Mouse (Mus musculus) induced T-regulatory cell, adult 2 months (primary cell): ENCODE measurements at regions not wholly inside any gene's neighbourhood (a gene's known extent, or its start where the extent isn't known, plus 50 kb on each side); places are given as distances from the start of the nearest gene placed in this dataset.

Experiments used
- DNase-seq: peaks from one replicate; pipeline ENCODE4 v3.0.0-alpha.2; 2012; ENCODE audit warnings: low read depth

DNA sequence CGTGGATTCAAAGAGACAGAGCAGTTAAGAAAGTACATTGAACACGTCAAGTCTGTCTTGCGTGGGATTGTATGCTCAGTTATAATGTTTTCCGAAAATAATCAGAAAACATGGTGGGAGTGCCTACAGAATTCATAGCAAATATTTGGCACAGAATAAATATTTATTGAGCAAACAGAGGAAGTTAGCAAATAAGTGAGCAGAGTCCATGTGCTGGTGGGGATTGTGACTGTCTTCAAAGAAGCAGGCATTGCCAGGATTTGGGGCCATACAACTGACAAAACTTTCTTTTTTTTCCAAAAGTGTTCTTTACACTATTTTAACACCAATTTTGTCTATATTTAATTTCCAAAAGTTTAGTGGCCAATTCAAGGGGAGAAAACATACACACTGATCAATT, 1729.8 kb downstream of the AI429214 start:
- no peak for DNase-seq

DNA sequence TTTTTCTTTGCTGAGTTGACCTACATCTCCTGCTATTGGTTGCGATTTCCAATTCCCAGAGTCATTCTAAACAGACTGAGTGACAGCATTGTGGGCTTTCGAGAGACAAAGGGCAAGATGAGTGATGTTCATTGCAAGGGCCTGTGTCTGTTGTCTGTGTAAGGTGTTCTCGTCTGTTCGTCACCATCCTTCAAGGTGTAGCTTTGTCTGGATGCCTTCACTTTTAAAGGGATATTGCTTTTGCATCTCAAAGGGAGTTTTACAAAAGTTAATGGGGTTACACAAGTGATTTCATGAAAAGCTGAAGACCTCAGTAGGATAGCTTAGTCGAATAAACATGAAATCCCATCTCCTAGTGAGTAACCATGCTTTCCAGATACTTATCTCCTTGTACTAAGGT, 1731.9 kb downstream of the AI429214 start:
- no peak for DNase-seq

DNA sequence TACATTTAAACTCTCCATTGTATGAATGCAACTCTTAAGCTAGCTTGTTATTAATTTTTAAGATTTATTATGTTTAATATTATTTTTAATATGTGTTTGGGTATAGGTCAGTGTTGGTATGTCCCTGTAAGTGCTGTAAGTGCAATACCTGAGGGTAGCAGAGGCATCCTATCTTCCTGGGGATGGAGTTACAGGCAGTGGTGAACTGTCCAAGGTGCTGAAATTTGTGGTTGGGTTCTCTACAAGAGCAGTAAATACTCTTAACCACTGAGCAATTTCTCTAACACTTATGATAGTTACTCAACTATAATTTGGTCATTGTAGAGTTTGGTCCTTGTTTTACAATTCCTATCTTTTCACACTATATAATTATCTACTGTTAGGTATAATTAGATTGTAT, 1753.7 kb downstream of the AI429214 start:
- DNase-seq, result peak; percentile 2

DNA sequence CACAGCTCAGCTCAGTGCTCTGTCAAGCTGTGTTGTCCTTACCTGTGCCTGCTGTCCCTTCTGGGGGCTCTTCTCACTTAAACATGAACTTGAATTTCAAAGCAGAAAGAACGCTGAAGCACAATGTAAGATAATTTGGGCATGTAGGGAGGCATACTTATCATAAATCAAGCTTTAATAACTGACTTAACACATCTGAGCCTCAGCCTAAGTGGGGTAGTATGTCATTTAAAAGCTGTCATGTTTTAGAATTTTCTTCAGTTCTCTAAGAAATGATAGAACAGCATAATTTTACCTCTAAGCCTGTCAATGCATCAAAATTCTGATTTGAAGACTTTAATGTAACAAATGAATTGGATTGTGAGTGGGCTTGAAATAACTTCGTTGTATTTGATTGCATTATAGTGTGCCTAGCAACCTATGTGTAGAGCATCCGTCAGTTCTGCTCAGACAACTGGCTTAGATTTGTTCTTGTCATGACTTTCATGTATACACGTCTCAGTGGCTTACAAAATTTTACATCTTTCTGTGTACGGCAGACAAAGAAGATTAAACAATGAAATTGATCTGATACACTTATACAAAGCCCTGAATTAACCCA, 1773.3 kb downstream of the AI429214 start:
- DNase-seq, result no peak

DNA sequence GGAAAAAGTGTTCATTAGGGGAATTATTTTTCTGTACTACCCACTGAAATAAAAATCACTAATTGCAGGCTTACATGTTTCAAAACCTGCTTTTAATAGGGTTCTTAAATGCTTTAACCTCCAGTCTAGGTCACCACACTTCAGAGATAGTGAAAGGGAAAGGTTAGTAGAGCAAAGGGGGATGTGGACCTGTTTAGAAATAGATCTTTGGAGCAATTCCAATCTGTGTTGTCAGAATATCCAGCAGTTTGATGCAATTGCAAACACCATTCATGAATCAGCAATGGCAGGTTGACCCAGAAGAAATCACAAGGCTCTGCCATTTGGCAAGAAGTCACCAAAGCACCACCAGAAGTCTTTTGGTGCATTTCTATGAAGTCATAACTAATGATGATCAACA, 1819.1 kb downstream of the AI429214 start:
- DNase-seq, result no peak

DNA sequence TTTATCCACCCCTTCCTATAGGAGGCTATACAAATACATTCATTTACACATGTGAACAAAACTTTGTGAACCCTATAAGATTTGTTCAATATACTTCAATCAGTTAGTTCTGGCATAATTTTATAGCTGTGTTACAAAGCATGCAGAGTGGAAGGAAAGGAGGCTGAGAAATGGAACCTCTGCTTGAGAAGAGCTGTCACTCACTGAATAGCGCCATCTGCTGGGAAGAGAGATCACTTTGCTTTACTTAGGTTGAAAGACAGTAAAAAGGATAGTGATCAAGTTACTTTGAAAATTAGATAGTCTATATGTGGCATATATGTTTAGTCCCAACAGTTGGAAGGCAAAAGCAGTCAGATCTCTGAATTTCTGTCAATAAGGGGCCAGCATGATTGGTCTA, 1824.8 kb downstream of the AI429214 start:
- DNase-seq, result no peak

DNA sequence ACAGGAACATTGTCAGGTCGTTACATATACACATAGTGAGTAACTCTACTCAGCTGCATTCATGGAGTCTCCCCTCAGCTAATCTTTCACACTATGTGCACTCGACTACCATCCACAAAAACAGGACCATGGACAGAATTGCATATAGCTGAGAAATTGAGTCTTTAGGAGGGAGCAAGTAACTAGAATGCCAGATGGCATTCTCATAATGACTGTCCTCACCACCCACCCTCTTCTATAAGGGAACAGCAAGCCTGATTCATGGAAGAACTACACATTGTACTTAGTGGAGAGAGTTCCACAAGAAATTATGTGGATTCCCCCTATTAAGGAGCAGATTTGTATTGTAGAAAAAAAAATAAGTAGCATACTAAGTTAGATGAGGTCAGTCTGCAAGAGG, 1813.4 kb upstream of the Adam24 start:
- no peak for DNase-seq

DNA sequence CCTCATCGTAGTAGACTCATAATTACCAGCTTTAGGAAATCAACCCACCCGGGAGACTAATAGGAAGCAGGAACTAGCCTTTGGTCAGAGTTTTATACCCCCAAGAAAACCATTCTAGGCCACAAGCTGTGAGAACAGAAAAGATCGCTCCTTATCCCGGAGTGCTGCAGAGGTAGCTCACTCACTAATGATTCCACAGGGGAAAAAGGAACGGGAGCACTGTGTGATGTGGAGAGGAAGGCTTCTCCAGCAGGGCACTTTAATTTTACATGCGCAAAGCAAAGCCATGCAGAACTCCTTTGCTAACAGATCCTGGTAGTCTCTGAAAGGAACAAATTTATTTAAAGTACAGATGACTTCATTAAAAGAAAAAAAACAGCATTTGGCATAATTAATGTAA, 1807.5 kb upstream of the Adam24 start:
- no peak for DNase-seq
